Comparison of ENCODE assay signal across 10 mouse cellular contexts in the genomic region with DNA sequence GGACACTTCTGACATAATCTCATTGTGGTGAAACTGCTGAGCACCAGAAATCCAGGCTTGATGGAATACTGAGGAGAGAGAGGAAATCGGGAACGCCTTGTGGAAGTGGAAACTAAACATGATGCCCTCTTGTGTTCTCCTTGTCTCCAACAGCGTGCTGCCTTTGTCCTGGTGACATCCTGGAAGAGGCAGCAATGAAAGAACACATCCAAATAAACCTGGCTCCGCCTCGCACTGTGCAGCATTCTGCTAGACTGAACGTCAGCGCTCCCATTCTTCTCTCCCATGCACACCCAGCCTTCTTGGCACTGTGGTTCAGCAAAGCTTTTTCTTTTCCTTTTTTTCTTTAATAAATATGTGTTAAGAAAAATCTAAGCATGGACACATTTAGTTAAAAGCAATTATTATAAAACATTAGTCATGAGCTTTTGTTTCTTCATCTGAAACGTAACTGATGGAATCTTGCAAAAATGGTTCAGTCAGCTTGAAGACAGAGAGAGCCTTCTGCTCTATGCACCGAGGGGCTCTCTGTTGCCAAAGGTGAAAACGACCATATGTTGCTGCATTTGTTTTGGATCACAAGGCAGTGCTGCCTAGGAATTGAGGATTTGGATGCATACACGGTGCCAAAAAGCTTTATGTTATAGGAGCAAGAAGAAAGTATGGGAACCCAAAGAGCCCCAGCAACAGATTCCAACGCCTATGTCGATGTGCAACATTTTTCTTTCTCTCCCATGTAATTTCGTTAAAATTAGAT.
DNase-seq lines count a peak whose midpoint lies in the region; ATAC-seq lines count a peak whose summit lies in the region.
"Had no signal": no experiment of that assay in that cellular context is flagged by ENCODE, and none has a peak within 500 bp of the region (broad histone marks: within the 10 kb centered on the region; RNA-seq: fewer than 3 reads in every experiment).

No protein-coding gene starts in this region.

- no peak overlapping the region for H3K27ac ChIP-seq in embryonic facial prominence, embryonic 13.5 days
- H3K27ac ChIP-seq in embryonic facial prominence, embryonic 10.5 days (replicated peaks) = no peak overlapping the region
- H3K27ac ChIP-seq in embryonic facial prominence, embryonic 14.5 days (replicated peaks; ENCODE audit: low read depth, low read length) = no peak overlapping the region
- H3K27ac ChIP-seq: macrophage had no signal

- H3K36me3 ChIP-seq in embryonic facial prominence, embryonic 13.5 days = no peaks in the 10 kb centered on the region
- H3K36me3 ChIP-seq in embryonic facial prominence, embryonic 10.5 days (replicated peaks) = no peaks in the 10 kb centered on the region
- no peaks in the 10 kb centered on the region for H3K36me3 ChIP-seq in embryonic facial prominence, embryonic 14.5 days (ENCODE audit: control insufficient read depth, insufficient read depth, low read length)

- WGBS in embryonic facial prominence, embryonic 13.5 days = 61% methylated on average over 14 of the region's 14 CpGs
- 74% methylated on average over 14 of the region's 14 CpGs for WGBS in embryonic facial prominence, embryonic 10.5 days
- 63% methylated on average over 14 of the region's 14 CpGs for WGBS in embryonic facial prominence, embryonic 14.5 days

- no peaks in the 10 kb centered on the region for H3K27me3 ChIP-seq in embryonic facial prominence, embryonic 13.5 days
- no peaks in the 10 kb centered on the region for H3K27me3 ChIP-seq in embryonic facial prominence, embryonic 10.5 days (replicated peaks; ENCODE audit: low read depth, poor library complexity, severe bottlenecking)
- no peaks in the 10 kb centered on the region for H3K27me3 ChIP-seq in embryonic facial prominence, embryonic 14.5 days (replicated peaks; ENCODE audit: control insufficient read depth, insufficient read depth, low read length)

- H3K4me3 ChIP-seq in embryonic facial prominence, embryonic 13.5 days = no peak overlapping the region
- H3K4me3 ChIP-seq in embryonic facial prominence, embryonic 10.5 days = no peak overlapping the region
- no peak overlapping the region for H3K4me3 ChIP-seq in embryonic facial prominence, embryonic 14.5 days (ENCODE audit: low read depth, low read length)

- no peaks in the 10 kb centered on the region for H3K9me3 ChIP-seq in embryonic facial prominence, embryonic 13.5 days
- H3K9me3 ChIP-seq in embryonic facial prominence, embryonic 10.5 days = no peaks in the 10 kb centered on the region
- no peaks in the 10 kb centered on the region for H3K9me3 ChIP-seq in embryonic facial prominence, embryonic 14.5 days (ENCODE audit: control insufficient read depth, low read length)

- no peak overlapping the region for H3K9ac ChIP-seq in embryonic facial prominence, embryonic 13.5 days
- no peak overlapping the region for H3K9ac ChIP-seq in embryonic facial prominence, embryonic 14.5 days (ENCODE audit: low read depth, low read length)

- 0 out of 2 replicates have a peak, but pooled peaks cover 9% of the 10 kb centered on the region for H3K4me1 ChIP-seq in embryonic facial prominence, embryonic 13.5 days
- peaks cover 23% of the 10 kb centered on the region for H3K4me1 ChIP-seq in embryonic facial prominence, embryonic 10.5 days
- H3K4me1 ChIP-seq in embryonic facial prominence, embryonic 14.5 days (ENCODE audit: control insufficient read depth, insufficient read depth, low read length) = no peaks in the 10 kb centered on the region; the same call in 1 of the 2 replicates

- DNase-seq in embryonic facial prominence, embryonic 10.5 days (ENCODE audit: low spot score) = no peak
- DNase-seq in ES-CJ7 (ENCODE audit: low read depth, low spot score) = peak; percentile 23
- peak; percentile 9 for DNase-seq in embryonic facial prominence, embryonic 14.5 days (ENCODE audit: low spot score)
- DNase-seq in layer of hippocampus, postnatal 36 days = peak; percentile 22 to 47
- no peak for DNase-seq in kidney, postnatal 10 days
- no peak for DNase-seq in thymus, postnatal 14 days
- DNase-seq: kidney, adult 8-10 months had no signal

- H3K4me2 ChIP-seq in embryonic facial prominence, embryonic 13.5 days = 0 out of 2 replicates have a peak overlapping the region, but pooled peaks have one; percentile 4
- no peak overlapping the region for H3K4me2 ChIP-seq in embryonic facial prominence, embryonic 14.5 days (ENCODE audit: low read depth, low read length)

- ATAC-seq in embryonic facial prominence, embryonic 13.5 days (ENCODE audit: insufficient number of reproducible peaks, insufficient read depth, low FRiP score, low TSS enrichment, low read depth) = no peak
- no peak for ATAC-seq in embryonic facial prominence, embryonic 14.5 days (ENCODE audit: low read depth)
- ATAC-seq in megakaryocyte, adult 5-6 weeks (ENCODE audit: poor library complexity, severe bottlenecking) = no peak

Comparison
In these comparisons a context has a peak if more than half of its experiments do, and no peak if none do; other contexts are left out.
1. DNase-seq: peak in ES-CJ7 (single experiment), embryonic facial prominence, embryonic 14.5 days (single experiment) and layer of hippocampus, postnatal 36 days (2 of 2); none in embryonic facial prominence, embryonic 10.5 days (single experiment), kidney, postnatal 10 days (single experiment) and thymus, postnatal 14 days (single experiment).